Mouse (Mus musculus): Measurements from ENCODE around the gene Phf20. TPM values are rescaled to one million over a fixed set of nuclear protein-coding genes. Genes with fewer than 3 reads are reported as not detected.

Gene Phf20
- polyA plus RNA-seq, 2 experiments, result 19.5 to 69.0 TPM

GRCm38 (mm10) chr2:156312297-156312897 is 116.1 kb downstream of the Phf20 start, which contains the start of the genes Cnbd2 and Scand1:
TSS of gene Cnbd2 (plus strand) at chr2:156312299.
TSS of gene Scand1 (minus strand) at chr2:156312704.
- H3K9ac ChIP-seq (ENCODE audit: low read depth, low read length, severe bottlenecking), result peak within 1 kb of the TSS; percentile 91
- peak within 1 kb of the TSS; percentile 93 for H3K4me3 ChIP-seq (replicated peaks; ENCODE audit: low read length)
- peak within 1 kb of the TSS; percentile 94 for H3K27ac ChIP-seq (replicated peaks; ENCODE audit: low read depth, low read length)
- no peaks in the 10 kb centered on the region for H3K27me3 ChIP-seq (ENCODE audit: control insufficient read depth, insufficient read depth, low read length)
- H3K4me2 ChIP-seq (replicated peaks; ENCODE audit: low read depth, low read length, severe bottlenecking), result peak within 1 kb of the TSS; percentile 80
- peaks cover 14% of the 10 kb centered on the region for H3K36me3 ChIP-seq (ENCODE audit: control insufficient read depth, insufficient read depth, low read length)
- no peaks in the 10 kb centered on the region for H3K9me3 ChIP-seq (ENCODE audit: control insufficient read depth, low read length)
- peak; percentile 90 for ATAC-seq (ENCODE audit: low FRiP score, low read depth)
- H3K4me1 ChIP-seq (ENCODE audit: control insufficient read depth, insufficient read depth, low read length), result peaks cover 7% of the 10 kb centered on the region
- DNase-seq (ENCODE audit: low spot score), result peak; percentile 77
- under 1% methylated on average over 48 of the region's 49 CpGs for WGBS
- TF ChIP-seq POLR2A (IDR thresholded peaks at IDR 0.05; ENCODE audit: borderline replicate concordance, extremely low read depth, insufficient read depth, insufficient read length), result peak; percentile 61; the same call in 1 of the 2 replicates

DNA sequence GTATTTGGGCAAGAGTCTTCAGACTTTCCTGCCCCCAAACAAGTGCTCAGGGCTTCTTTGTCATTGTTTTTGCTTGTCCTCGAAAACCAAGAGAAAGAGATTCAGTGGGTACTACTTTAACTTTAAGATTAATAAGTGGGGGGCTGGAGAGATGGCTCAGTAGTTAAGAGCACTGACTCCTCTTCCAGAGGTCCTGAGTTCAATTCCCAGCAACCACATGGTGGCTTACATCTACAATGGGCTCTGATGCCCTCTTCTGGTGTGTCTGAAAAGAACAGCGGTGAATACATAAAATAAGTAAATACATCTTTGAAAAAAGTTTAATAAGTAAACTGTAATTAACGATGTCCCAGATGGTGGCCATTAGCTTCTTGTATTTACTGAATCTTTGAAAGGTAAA is 116.9 kb downstream of the Phf20 start:
- peak overlapping the region; percentile 80 for H3K4me2 ChIP-seq (replicated peaks; ENCODE audit: low read depth, low read length, severe bottlenecking)
- ATAC-seq (ENCODE audit: low FRiP score, low read depth) (no peak), DNase-seq (ENCODE audit: low spot score) (no peak)
- peaks cover 7% of the 10 kb centered on the region for H3K4me1 ChIP-seq (ENCODE audit: control insufficient read depth, insufficient read depth, low read length)
- no peak for TF ChIP-seq POLR2A (IDR thresholded peaks at IDR 0.05; ENCODE audit: borderline replicate concordance, extremely low read depth, insufficient read depth, insufficient read length)
- H3K36me3 ChIP-seq (ENCODE audit: control insufficient read depth, insufficient read depth, low read length), result peaks cover 7% of the 10 kb centered on the region
- no peaks in the 10 kb centered on the region for H3K27me3 ChIP-seq (ENCODE audit: control insufficient read depth, insufficient read depth, low read length)
- H3K9me3 ChIP-seq (ENCODE audit: control insufficient read depth, low read length), result no peaks in the 10 kb centered on the region
- peak overlapping the region; percentile 91; the same call in 1 of the 2 replicates for H3K9ac ChIP-seq (ENCODE audit: low read depth, low read length, severe bottlenecking)
- H3K27ac ChIP-seq (replicated peaks; ENCODE audit: low read depth, low read length), result no peak overlapping the region; the same call in 1 of the 2 replicates
- WGBS, result 48% methylated on average over 3 of the region's 3 CpGs
- H3K4me3 ChIP-seq (replicated peaks; ENCODE audit: low read length), result peak overlapping the region; percentile 93

DNA sequence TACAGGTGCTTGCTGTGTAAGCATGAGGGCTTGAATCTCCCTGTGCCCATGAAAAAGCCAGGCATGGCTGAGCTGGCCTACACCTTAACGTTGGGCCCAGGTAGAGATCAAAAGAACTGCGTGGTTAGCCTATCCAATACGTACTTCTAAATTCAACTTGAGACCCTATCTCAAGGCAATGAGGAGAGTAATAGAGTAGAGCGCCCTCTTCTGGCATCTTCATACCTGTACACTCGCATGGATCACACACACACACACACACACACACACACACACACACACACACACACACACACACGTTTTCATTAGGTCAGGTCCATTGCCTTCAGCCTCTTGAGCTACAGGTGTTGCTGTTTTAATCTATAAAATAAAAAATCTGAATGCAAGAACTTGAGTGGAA is 118.5 kb downstream of the Phf20 start:
- no peak overlapping the region for H3K4me2 ChIP-seq (replicated peaks; ENCODE audit: low read depth, low read length, severe bottlenecking)
- no peak for ATAC-seq (ENCODE audit: low FRiP score, low read depth)
- H3K4me3 ChIP-seq (replicated peaks; ENCODE audit: low read length), result no peak overlapping the region

DNA sequence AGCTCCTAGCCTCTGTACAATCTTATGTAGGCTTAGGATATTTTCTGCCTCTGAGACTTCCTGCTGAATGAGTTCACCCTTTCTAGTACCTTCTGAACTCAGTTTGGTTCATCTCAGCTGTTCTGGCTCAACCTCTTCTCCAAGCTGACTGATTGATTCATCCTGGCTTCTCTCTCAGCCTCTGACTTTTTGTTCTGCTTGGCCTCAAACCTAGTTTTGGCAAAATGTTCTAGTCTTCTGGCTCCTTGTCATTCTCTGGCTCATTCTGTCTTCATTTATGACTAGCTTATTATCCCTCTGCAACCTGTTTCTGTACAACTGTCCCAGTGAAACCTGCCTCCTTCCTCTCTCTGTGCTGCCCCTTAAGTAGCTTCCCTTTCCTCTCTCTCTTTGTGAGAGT is 122.2 kb downstream of the Phf20 start:
- no peak for ATAC-seq (ENCODE audit: low FRiP score, low read depth)
- Histone ChIP-seq H3K9ac (ENCODE audit: low read depth, low read length, severe bottlenecking) (no peak overlapping the region), H3K4me1 (ENCODE audit: control insufficient read depth, insufficient read depth, low read length) (no peaks in the 10 kb centered on the region), H3K4me3 (replicated peaks; ENCODE audit: low read length) (no peak overlapping the region), H3K9me3 (ENCODE audit: control insufficient read depth, low read length) (no peaks in the 10 kb centered on the region), H3K4me2 (replicated peaks; ENCODE audit: low read depth, low read length, severe bottlenecking) (no peak overlapping the region), H3K36me3 (ENCODE audit: control insufficient read depth, insufficient read depth, low read length) (no peaks in the 10 kb centered on the region), H3K27me3 (ENCODE audit: control insufficient read depth, insufficient read depth, low read length) (no peaks in the 10 kb centered on the region), H3K27ac (replicated peaks; ENCODE audit: low read depth, low read length) (no peak overlapping the region)
- no peak for TF ChIP-seq POLR2A (IDR thresholded peaks at IDR 0.05; ENCODE audit: borderline replicate concordance, extremely low read depth, insufficient read depth, insufficient read length)
- DNase-seq (ENCODE audit: low spot score), result no peak

More for the DNA sequence above, 118.5 kb downstream of the Phf20 start:
- 93% methylated on average over 6 of the region's 6 CpGs for WGBS
- Histone ChIP-seq H3K4me1 (ENCODE audit: control insufficient read depth, insufficient read depth, low read length) (peaks cover 7% of the 10 kb centered on the region), H3K9ac (ENCODE audit: low read depth, low read length, severe bottlenecking) (no peak overlapping the region), H3K36me3 (ENCODE audit: control insufficient read depth, insufficient read depth, low read length) (no peaks in the 10 kb centered on the region), H3K27me3 (ENCODE audit: control insufficient read depth, insufficient read depth, low read length) (no peaks in the 10 kb centered on the region), H3K27ac (replicated peaks; ENCODE audit: low read depth, low read length) (no peak overlapping the region), H3K9me3 (ENCODE audit: control insufficient read depth, low read length) (no peaks in the 10 kb centered on the region)
- DNase-seq (ENCODE audit: low spot score), result no peak
- TF ChIP-seq POLR2A (IDR thresholded peaks at IDR 0.05; ENCODE audit: borderline replicate concordance, extremely low read depth, insufficient read depth, insufficient read length), result no peak

- Histone ChIP-seq H3K9me3 (ENCODE audit: control insufficient read depth, low read length) (no peaks in the 10 kb centered on the region), H3K27ac (replicated peaks; ENCODE audit: low read depth, low read length) (no peak overlapping the region), H3K4me1 (ENCODE audit: control insufficient read depth, insufficient read depth, low read length) (no peaks in the 10 kb centered on the region), H3K4me2 (replicated peaks; ENCODE audit: low read depth, low read length, severe bottlenecking) (no peak overlapping the region), H3K27me3 (ENCODE audit: control insufficient read depth, insufficient read depth, low read length) (no peaks in the 10 kb centered on the region), H3K36me3 (ENCODE audit: control insufficient read depth, insufficient read depth, low read length) (no peaks in the 10 kb centered on the region), H3K9ac (ENCODE audit: low read depth, low read length, severe bottlenecking) (no peak overlapping the region), H3K4me3 (replicated peaks; ENCODE audit: low read length) (no peak overlapping the region)
- ATAC-seq (ENCODE audit: low FRiP score, low read depth), result no peak
- no peak for TF ChIP-seq POLR2A (IDR thresholded peaks at IDR 0.05; ENCODE audit: borderline replicate concordance, extremely low read depth, insufficient read depth, insufficient read length)
- 89% methylated on average over 6 of the region's 6 CpGs for WGBS
- no peak for DNase-seq (ENCODE audit: low spot score)
Observed at GRCm38 (mm10) chr2:156321538-156321937, 125.3 kb downstream of the Phf20 start.

Data from limb, embryonic 14.5 days (tissue).